Mouse (Mus musculus) embryonic facial prominence, embryonic 14.5 days (tissue): ENCODE results near the gene Cd5. TPM values are rescaled to one million over a fixed set of nuclear protein-coding genes. Genes with fewer than 3 reads are reported as not detected.
A peak's percentile ranks its signal among the peaks of the same experiment; 100 is the strongest.

Source experiments
- ATAC-seq: fragments of 200-750 bp; cut with Nextera tagmentation; 2 replicates; pipeline ENCODE4 v1.8.0; 2017; ENCODE audit warnings: low read depth, moderate number of reproducible peaks, moderate TSS enrichment
- DNase-seq: peaks from one replicate; pipeline ENCODE4 v3.0.0-alpha.2; 2015; ENCODE audit warnings: low spot score
- H3K27ac ChIP-seq: fragments of 300-500 bp; sonication (generic); replicated peaks from 2 replicates; pipeline ENCODE4 v1.5.1; 2014; ENCODE audit warnings: low read depth, mild to moderate bottlenecking, low read length, moderate library complexity
- H3K27me3 ChIP-seq: fragments of 300-500 bp; sonication (generic); replicated peaks from 2 replicates; pipeline ENCODE4 v1.6.1; 2014; ENCODE audit warnings: low read length; ENCODE audit not compliant: control insufficient read depth, insufficient read depth
- H3K36me3 ChIP-seq: fragments of 300-500 bp; sonication (generic); 2 replicates; pipeline ENCODE4 v1.6.1; 2014; ENCODE audit warnings: low read length, mixed read lengths; ENCODE audit not compliant: control insufficient read depth, insufficient read depth
- H3K4me1 ChIP-seq: fragments of 300-500 bp; sonication (generic); 2 replicates; pipeline ENCODE4 v1.6.1; 2014; ENCODE audit warnings: antibody characterized with exemption, low read length; ENCODE audit not compliant: control insufficient read depth, insufficient read depth
- H3K4me2 ChIP-seq: fragments of 300-500 bp; sonication (generic); 2 replicates; pipeline ENCODE4 v1.6.1; 2014; ENCODE audit warnings: low read depth, mild to moderate bottlenecking, low read length, moderate library complexity, mixed read lengths
- H3K4me3 ChIP-seq: fragments of 300-500 bp; sonication (generic); 2 replicates; pipeline ENCODE4 v1.5.1; 2014; ENCODE audit warnings: low read depth, mild to moderate bottlenecking, low read length
- H3K9ac ChIP-seq: fragments of 300-500 bp; sonication (generic); 2 replicates; pipeline ENCODE4 v1.6.1; 2014; ENCODE audit warnings: low read depth, mild to moderate bottlenecking, low read length, moderate library complexity, mixed read lengths
- H3K9me3 ChIP-seq: fragments of 300-500 bp; sonication (generic); 2 replicates; pipeline ENCODE4 v1.6.1; 2016; ENCODE audit warnings: low read length; ENCODE audit not compliant: control insufficient read depth
- WGBS: fragments of 180-500 bp; shearing (Covaris S2); extraction: QIAGEN DNeasy Blood & Tissue Kit; methylation state at CpG from one replicate; pipeline ENCODE4 v1.1.7; 2014; 5-methylcytosine and 5-hydroxymethylcytosine counted together
- polyA plus RNA-seq: library from polyadenylated mRNA; unstranded; fragments of >200 nt; fragmentation: Nextera tagmentation; extraction: Ambion mirVana; gene quantifications from 2 replicates; pipeline ENCODE4 v1.2.1, GENCODE M21; 2014

The Cd5 gene
- polyA plus RNA-seq, 1 experiment from 2014 or later, result 0.78 TPM

DNA sequence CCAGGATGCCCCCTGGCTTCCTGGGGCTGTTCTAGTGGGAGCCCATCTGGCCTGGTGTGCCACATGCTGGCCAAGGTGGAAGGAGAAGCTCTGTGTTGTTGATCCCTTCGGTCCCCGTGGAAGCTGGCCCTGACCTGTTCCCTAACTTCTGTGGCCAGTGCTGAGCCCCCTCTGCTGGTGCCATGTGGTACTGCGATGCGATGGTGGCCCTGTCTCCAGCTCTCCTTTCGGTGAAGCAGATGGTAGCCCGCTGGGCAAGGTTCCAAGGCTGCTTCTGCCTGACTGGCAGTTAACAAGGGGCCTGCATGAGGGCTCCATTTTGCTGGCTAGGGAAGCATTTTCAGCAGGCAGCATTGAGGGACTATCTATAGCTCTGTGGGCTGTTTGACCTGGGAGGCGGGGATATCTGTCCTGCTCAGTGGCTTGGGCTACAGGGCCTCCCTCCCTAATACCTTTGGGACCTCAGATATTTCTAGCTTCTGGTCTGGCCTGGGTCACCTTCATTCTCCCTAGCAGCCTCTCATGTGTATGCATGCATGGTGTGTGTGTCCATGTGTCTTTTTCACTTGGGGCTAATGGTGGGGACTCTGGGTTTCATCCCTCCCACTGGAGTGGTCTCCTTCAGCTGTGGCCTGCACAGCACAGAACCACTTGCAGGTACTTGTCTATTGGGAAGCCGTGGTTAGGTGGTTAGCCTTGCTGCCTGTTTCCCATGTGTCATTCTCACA lies 29.3 kb downstream of the Cd5 start:
- Histone ChIP-seq H3K9ac (no peak overlapping the region; the same call in 1 of the 2 replicates), H3K27ac (peak overlapping the region; percentile 61; the same call in 1 of the 2 replicates), H3K4me2 (no peak overlapping the region), H3K9me3 (no peaks in the 10 kb centered on the region), H3K4me3 (no peak overlapping the region), H3K4me1 (peaks cover 12% of the 10 kb centered on the region; the same call in 1 of the 2 replicates), H3K36me3 (peaks cover 75% of the 10 kb centered on the region), H3K27me3 (no peaks in the 10 kb centered on the region)
- ATAC-seq, result peak; percentile 85
- peak; percentile 96 for DNase-seq
- 23% methylated on average over 8 of the region's 8 CpGs for WGBS

DNA sequence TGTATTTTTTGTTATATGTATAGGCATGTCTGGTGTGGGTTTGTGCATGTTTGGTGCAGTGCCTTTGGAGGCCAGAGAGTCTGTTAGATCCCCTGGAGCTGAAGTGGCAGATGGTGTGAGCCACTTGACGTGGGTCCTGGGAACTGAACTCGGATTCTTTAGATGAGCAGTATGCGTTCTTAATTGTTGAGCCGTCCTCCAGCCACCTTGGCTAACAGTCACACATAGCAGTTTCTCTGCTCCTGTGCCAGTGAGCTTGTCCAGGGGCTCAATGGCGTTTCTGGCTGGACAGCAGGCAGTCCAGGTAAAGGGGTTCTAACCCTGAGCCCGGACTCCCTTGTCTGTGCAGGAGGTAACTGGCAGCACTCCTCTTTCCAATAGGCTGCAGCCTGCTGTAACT lies 29.9 kb downstream of the Cd5 start:
- ATAC-seq, result no peak
- H3K4me2 ChIP-seq, result no peak overlapping the region
- H3K36me3 ChIP-seq, result peaks cover 69% of the 10 kb centered on the region
- H3K27ac ChIP-seq, result no peak overlapping the region
- H3K9me3 ChIP-seq, result no peaks in the 10 kb centered on the region
- DNase-seq, result no peak
- H3K27me3 ChIP-seq, result no peaks in the 10 kb centered on the region
- WGBS, result 64% methylated on average over 6 of the region's 6 CpGs
- no peak overlapping the region for H3K9ac ChIP-seq
- peaks cover 12% of the 10 kb centered on the region; the same call in 1 of the 2 replicates for H3K4me1 ChIP-seq
- no peak overlapping the region for H3K4me3 ChIP-seq

DNA sequence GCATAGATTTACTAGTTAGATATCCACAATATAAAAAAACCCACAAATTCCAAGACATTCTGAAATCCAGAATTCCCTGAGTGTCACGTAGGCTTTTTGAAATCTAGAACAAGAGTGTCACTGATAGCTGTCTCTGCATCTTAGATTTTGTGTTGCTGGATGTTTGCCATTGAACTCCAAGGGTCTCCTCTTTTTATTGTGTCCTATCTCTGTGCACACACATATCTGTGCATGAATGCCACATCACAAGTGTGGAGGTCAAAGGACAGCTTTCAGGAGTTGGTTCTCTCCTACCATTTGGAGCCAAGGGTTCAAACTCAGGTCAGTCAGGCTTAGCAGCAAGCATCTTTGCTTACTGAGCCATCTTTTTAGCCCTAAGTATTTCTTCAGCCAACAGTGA lies 30.9 kb downstream of the Cd5 start:
- peaks cover 59% of the 10 kb centered on the region for H3K36me3 ChIP-seq
- no peak overlapping the region for H3K9ac ChIP-seq
- ATAC-seq (no peak), DNase-seq (no peak)
- H3K9me3 ChIP-seq, result no peaks in the 10 kb centered on the region
- H3K4me2 ChIP-seq, result no peak overlapping the region
- H3K4me3 ChIP-seq, result no peak overlapping the region
- no peaks in the 10 kb centered on the region for H3K27me3 ChIP-seq
- peaks cover 12% of the 10 kb centered on the region; the same call in 1 of the 2 replicates for H3K4me1 ChIP-seq
- WGBS, result 90% methylated on average over 1 of the region's 1 CpGs
- no peak overlapping the region for H3K27ac ChIP-seq

DNA sequence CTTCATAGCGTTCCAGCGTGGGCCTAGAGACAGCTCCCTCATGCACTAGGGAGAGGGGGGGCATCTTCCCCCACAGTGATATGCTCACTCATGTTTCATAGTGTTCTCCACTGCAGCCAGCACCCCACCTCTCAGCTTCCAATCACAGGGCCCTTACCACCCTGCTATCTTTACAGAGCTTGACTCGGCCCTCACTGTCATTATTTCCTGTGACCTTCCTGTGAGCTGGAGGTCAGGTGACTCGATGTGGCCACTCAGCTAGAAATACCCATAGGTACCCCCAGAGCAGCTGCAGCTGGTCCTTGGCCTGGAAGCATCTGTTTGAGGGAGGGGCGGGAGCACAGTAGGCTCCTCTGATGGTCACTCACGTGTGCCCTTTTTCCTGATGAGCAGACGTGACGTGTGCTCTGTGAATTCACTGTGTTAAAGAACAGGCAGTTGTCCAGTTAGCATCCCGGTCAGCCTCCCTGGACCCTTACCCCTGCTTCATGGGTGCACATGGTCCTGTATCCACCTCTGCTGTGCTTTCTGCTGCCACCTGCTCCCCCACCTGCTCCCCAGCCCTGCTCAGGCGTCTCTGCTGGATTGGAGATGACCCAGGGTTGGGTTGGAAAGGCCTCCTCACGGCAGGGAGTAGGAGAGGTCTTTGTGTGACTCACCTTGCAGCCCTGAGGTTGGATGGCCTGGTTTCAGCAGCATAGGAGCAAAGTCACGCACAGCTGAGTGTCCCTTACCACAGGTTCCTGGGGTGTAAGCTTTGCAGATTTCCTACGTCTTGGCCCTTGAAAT lies 31.5 kb downstream of the Cd5 start:
- no peak overlapping the region for H3K4me2 ChIP-seq
- peaks cover 12% of the 10 kb centered on the region; the same call in 1 of the 2 replicates for H3K4me1 ChIP-seq
- ATAC-seq, result no peak
- no peaks in the 10 kb centered on the region for H3K27me3 ChIP-seq
- H3K9ac ChIP-seq, result no peak overlapping the region
- no peak for DNase-seq
- peaks cover 53% of the 10 kb centered on the region for H3K36me3 ChIP-seq
- H3K4me3 ChIP-seq, result no peak overlapping the region
- WGBS, result 83% methylated on average over 13 of the region's 13 CpGs
- no peaks in the 10 kb centered on the region for H3K9me3 ChIP-seq
- no peak overlapping the region for H3K27ac ChIP-seq

DNA sequence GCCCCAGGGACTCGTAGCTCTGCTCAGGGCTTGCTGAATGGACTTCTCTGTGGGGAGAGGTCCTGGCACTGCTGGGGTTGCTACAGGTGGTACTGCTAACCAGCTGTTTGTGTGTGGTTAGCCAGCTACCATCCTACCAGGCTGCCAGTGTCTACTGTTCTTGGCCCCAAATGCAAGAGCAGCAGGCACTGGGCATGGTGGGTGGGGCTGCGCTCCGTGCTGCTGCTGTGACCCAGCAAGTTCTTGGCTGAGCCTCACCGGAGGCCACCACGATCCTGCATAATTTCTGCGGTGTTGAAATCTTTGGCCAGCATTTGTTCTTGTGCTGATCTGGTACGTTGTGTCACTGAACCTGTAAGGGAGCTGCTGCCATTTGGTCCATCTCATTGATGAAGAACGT lies 35.3 kb downstream of the Cd5 start:
- no peak for DNase-seq
- 90% methylated on average over 8 of the region's 8 CpGs for WGBS
- no peak overlapping the region for H3K4me2 ChIP-seq
- H3K9ac ChIP-seq, result no peak overlapping the region
- H3K27me3 ChIP-seq, result no peaks in the 10 kb centered on the region
- H3K4me3 ChIP-seq, result no peak overlapping the region
- H3K27ac ChIP-seq, result no peak overlapping the region
- ATAC-seq, result no peak
- no peaks in the 10 kb centered on the region for H3K9me3 ChIP-seq
- no peaks in the 10 kb centered on the region for H3K4me1 ChIP-seq
- H3K36me3 ChIP-seq, result peaks cover 20% of the 10 kb centered on the region; the same call in 1 of the 2 replicates

DNA sequence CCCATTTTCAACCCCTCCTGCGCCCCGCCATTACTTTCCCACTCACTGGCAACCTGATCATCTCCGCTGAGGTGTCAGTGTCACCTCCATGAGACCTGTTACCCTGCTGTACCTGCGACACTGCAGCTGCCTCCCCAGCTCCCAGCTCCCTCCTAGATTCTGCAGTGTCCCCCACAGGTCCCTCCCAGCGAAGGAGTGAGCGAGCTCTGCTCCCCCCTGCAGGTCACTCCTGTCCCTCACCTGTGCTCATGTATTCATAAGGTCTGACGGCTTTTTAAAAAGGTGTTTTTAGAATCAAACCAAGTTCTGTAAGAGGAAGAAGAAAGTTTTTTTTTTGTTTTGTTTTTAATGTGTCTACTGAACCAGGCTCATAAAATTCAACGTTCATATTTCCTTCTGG lies 36.7 kb downstream of the Cd5 start:
- 0 out of 2 replicates have a peak, but pooled peaks cover 8% of the 10 kb centered on the region for H3K36me3 ChIP-seq
- H3K27me3 ChIP-seq, result no peaks in the 10 kb centered on the region
- no peak overlapping the region for H3K9ac ChIP-seq
- no peak overlapping the region for H3K27ac ChIP-seq
- H3K9me3 ChIP-seq, result no peaks in the 10 kb centered on the region
- no peak for ATAC-seq
- no peaks in the 10 kb centered on the region for H3K4me1 ChIP-seq
- 78% methylated on average over 8 of the region's 8 CpGs for WGBS
- H3K4me2 ChIP-seq, result no peak overlapping the region
- no peak overlapping the region for H3K4me3 ChIP-seq
- DNase-seq, result no peak

DNA sequence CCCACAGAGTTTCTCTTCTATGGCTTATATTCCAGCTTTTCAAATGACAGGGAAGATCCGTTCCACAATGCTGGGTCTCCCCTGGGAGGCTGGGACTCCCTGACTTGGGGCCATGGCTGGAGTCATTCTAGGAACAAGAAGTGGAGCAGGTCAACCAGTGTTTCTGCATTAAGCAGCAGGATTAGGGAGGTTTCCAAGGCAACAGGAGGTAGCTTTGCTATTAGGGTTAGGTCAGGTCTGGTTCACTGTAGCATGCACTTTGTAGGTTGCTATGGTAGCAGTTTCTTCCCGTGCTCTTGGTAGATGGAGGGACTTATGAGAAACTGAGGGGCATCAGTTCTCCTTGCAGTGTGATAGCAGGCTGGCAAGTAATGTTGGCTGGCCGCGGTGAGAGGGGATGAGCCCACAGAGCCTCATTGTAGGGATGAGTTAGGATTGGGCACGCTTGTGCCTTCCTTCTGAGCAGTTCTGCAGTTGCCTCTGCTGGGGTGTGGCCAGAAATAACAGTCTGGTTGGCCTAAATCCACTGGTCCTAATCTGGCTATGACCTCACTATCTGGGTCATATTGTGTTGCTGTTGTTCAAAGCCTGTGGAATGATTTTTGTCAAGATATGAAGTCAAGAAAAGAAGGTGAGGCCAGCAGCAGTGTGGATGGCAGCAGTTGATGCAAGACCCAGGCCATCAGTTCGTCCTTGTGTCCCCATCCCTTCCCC lies 37.6 kb downstream of the Cd5 start:
- Histone ChIP-seq H3K4me3 (no peak overlapping the region), H3K27ac (no peak overlapping the region), H3K4me1 (peaks cover 2% of the 10 kb centered on the region; the same call in 1 of the 2 replicates), H3K9me3 (no peaks in the 10 kb centered on the region), H3K9ac (no peak overlapping the region), H3K27me3 (no peaks in the 10 kb centered on the region), H3K4me2 (no peak overlapping the region), H3K36me3 (no peaks in the 10 kb centered on the region)
- DNase-seq (no peak), ATAC-seq (no peak)
- WGBS, result 71% methylated on average over 6 of the region's 6 CpGs

DNA sequence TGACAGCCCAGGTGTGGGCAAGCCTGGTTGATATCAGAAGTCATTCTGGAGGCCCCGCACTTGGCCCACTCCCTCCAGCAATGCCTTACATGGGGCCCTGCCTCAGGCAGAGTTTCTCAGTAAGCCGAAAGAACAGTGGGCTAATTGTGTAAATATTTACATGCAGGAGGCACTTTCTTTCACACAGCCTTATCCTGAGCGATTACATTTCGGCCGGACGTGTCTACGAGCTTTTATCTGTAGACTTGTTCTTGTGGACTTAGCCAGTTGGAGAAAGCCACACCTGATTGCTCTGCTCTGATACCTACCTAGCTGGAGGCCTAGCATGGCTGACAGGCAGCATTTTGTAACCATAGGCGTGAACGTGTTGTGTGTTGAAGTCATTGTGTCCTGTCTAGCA lies 39.0 kb downstream of the Cd5 start:
- 67% methylated on average over 9 of the region's 9 CpGs for WGBS
- Histone ChIP-seq H3K9ac (no peak overlapping the region), H3K9me3 (no peaks in the 10 kb centered on the region), H3K36me3 (no peaks in the 10 kb centered on the region), H3K27me3 (no peaks in the 10 kb centered on the region), H3K27ac (no peak overlapping the region), H3K4me2 (no peak overlapping the region), H3K4me1 (peaks cover 14% of the 10 kb centered on the region; the same call in 1 of the 2 replicates), H3K4me3 (no peak overlapping the region)
- ATAC-seq, result peak; percentile 11; the same call in 1 of the 2 replicates
- DNase-seq, result peak; percentile 45
